Mouse (Mus musculus): Measurements from ENCODE around the gene Icam5. TPM values are rescaled to one million over a fixed set of nuclear protein-coding genes. Genes with fewer than 3 reads are reported as not detected.
"Not testable (repeated sequence)": the region's sequence is repeated elsewhere in the genome, so short reads cannot be mapped to it uniquely, and the experiment has no call there.

Icam5 gene
- polyA plus RNA-seq, 1 experiment from 2014 or later: 1.6 TPM

GRCm38 (mm10) chr9:21010939-21011541, 20.8 kb upstream of the Icam5 start:
- not testable (repeated sequence) for H3K4me1 ChIP-seq (ENCODE audit: control insufficient read depth, insufficient read depth, low read length); H3K4me2 ChIP-seq (ENCODE audit: low read depth, low read length); H3K9ac ChIP-seq (replicated peaks; ENCODE audit: low read depth, low read length); H3K9me3 ChIP-seq (ENCODE audit: control insufficient read depth, low read length); ATAC-seq (ENCODE audit: low read depth); H3K4me3 ChIP-seq (ENCODE audit: low read depth, low read length); H3K27ac ChIP-seq (ENCODE audit: low read depth, low read length)
- H3K36me3 ChIP-seq (ENCODE audit: control insufficient read depth, insufficient read depth, low read length): peaks cover 22% of the 10 kb centered on the region; the same call in 1 of the 2 replicates
- H3K27me3 ChIP-seq (ENCODE audit: control insufficient read depth, insufficient read depth, low read length): peaks cover 12% of the 10 kb centered on the region
- 72% methylated on average over 9 of the region's 9 CpGs for WGBS

- Histone ChIP-seq H3K27ac (ENCODE audit: low read depth, low read length) (no peak overlapping the region), H3K9me3 (ENCODE audit: control insufficient read depth, low read length) (no peaks in the 10 kb centered on the region), H3K4me1 (ENCODE audit: control insufficient read depth, insufficient read depth, low read length) (no peaks in the 10 kb centered on the region), H3K9ac (replicated peaks; ENCODE audit: low read depth, low read length) (no peak overlapping the region), H3K27me3 (ENCODE audit: control insufficient read depth, insufficient read depth, low read length) (peaks cover 16% of the 10 kb centered on the region), H3K4me2 (ENCODE audit: low read depth, low read length) (no peak overlapping the region), H3K4me3 (ENCODE audit: low read depth, low read length) (no peak overlapping the region), H3K36me3 (ENCODE audit: control insufficient read depth, insufficient read depth, low read length) (peaks cover 17% of the 10 kb centered on the region; the same call in 1 of the 2 replicates)
- no peak for ATAC-seq (ENCODE audit: low read depth)
- WGBS: 70% methylated on average over 5 of the region's 5 CpGs
Observed at GRCm38 (mm10) chr9:21011846-21012312, 20.0 kb upstream of the Icam5 start.

DNA sequence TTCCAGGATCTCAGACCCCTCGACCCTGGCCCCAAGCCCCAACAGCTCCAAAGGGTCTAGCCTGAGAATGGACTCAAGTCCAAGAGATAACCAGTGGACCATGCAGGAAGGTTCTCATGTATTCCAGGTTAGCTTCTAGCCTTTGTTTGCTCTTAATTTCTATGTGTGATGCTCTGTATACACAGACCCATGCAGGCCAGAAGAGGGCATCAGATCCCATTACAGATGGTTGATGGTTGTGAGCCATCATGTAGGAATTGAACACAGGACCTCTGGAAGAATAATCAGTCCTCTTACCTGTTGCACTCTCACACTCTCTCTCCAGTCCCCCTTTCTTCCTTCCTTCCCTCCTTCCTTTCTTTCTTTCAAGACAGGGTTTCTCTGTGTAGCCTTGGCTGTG, 19.5 kb upstream of the Icam5 start:
- Histone ChIP-seq H3K4me2 (ENCODE audit: low read depth, low read length) (no peak overlapping the region), H3K27ac (ENCODE audit: low read depth, low read length) (no peak overlapping the region), H3K9me3 (ENCODE audit: control insufficient read depth, low read length) (no peaks in the 10 kb centered on the region), H3K4me1 (ENCODE audit: control insufficient read depth, insufficient read depth, low read length) (no peaks in the 10 kb centered on the region), H3K36me3 (ENCODE audit: control insufficient read depth, insufficient read depth, low read length) (peaks cover 14% of the 10 kb centered on the region; the same call in 1 of the 2 replicates), H3K4me3 (ENCODE audit: low read depth, low read length) (no peak overlapping the region), H3K9ac (replicated peaks; ENCODE audit: low read depth, low read length) (no peak overlapping the region), H3K27me3 (ENCODE audit: control insufficient read depth, insufficient read depth, low read length) (peaks cover 19% of the 10 kb centered on the region)
- ATAC-seq (ENCODE audit: low read depth): no peak
- WGBS: 33% methylated on average over 1 of the region's 1 CpGs

- peak overlapping the region; percentile 7; the same call in 1 of the 2 replicates for H3K4me3 ChIP-seq (ENCODE audit: low read depth, low read length)
Observed at GRCm38 (mm10) chr9:21014691-21015570, 16.9 kb upstream of the Icam5 start.

GRCm38 (mm10) chr9:21015571-21016130, 16.2 kb upstream of the Icam5 start, which contains the start of gene Icam1:
TSS of gene Icam1 (plus strand) at chr9:21015985.
- Histone ChIP-seq H3K27me3 (ENCODE audit: control insufficient read depth, insufficient read depth, low read length) (peaks cover 28% of the 10 kb centered on the region), H3K36me3 (ENCODE audit: control insufficient read depth, insufficient read depth, low read length) (no peaks in the 10 kb centered on the region), H3K4me2 (ENCODE audit: low read depth, low read length) (peak within 1 kb of the TSS; percentile 17; the same call in 1 of the 2 replicates), H3K4me1 (ENCODE audit: control insufficient read depth, insufficient read depth, low read length) (no peaks in the 10 kb centered on the region), H3K9ac (replicated peaks; ENCODE audit: low read depth, low read length) (0 out of 2 replicates have a peak within 1 kb of the TSS, but pooled peaks have one; percentile 11), H3K9me3 (ENCODE audit: control insufficient read depth, low read length) (no peaks in the 10 kb centered on the region), H3K4me3 (ENCODE audit: low read depth, low read length) (peak within 1 kb of the TSS; percentile 7; the same call in 1 of the 2 replicates), H3K27ac (ENCODE audit: low read depth, low read length) (no peak within 1 kb of the TSS)
- ATAC-seq (ENCODE audit: low read depth): peak; percentile 41
- under 1% methylated on average over 30 of the region's 30 CpGs for WGBS

More at GRCm38 (mm10) chr9:21014691-21015570, 16.9 kb upstream of the Icam5 start:
- no peak overlapping the region for H3K9ac ChIP-seq (replicated peaks; ENCODE audit: low read depth, low read length)
- peak overlapping the region; percentile 17; the same call in 1 of the 2 replicates for H3K4me2 ChIP-seq (ENCODE audit: low read depth, low read length)
- H3K9me3 ChIP-seq (ENCODE audit: control insufficient read depth, low read length): no peaks in the 10 kb centered on the region
- 1% methylated on average over 28 of the region's 29 CpGs for WGBS
- no peak overlapping the region for H3K27ac ChIP-seq (ENCODE audit: low read depth, low read length)
- H3K4me1 ChIP-seq (ENCODE audit: control insufficient read depth, insufficient read depth, low read length): no peaks in the 10 kb centered on the region
- ATAC-seq (ENCODE audit: low read depth): no peak
- H3K36me3 ChIP-seq (ENCODE audit: control insufficient read depth, insufficient read depth, low read length): no peaks in the 10 kb centered on the region
- peaks cover 28% of the 10 kb centered on the region for H3K27me3 ChIP-seq (ENCODE audit: control insufficient read depth, insufficient read depth, low read length)

DNA sequence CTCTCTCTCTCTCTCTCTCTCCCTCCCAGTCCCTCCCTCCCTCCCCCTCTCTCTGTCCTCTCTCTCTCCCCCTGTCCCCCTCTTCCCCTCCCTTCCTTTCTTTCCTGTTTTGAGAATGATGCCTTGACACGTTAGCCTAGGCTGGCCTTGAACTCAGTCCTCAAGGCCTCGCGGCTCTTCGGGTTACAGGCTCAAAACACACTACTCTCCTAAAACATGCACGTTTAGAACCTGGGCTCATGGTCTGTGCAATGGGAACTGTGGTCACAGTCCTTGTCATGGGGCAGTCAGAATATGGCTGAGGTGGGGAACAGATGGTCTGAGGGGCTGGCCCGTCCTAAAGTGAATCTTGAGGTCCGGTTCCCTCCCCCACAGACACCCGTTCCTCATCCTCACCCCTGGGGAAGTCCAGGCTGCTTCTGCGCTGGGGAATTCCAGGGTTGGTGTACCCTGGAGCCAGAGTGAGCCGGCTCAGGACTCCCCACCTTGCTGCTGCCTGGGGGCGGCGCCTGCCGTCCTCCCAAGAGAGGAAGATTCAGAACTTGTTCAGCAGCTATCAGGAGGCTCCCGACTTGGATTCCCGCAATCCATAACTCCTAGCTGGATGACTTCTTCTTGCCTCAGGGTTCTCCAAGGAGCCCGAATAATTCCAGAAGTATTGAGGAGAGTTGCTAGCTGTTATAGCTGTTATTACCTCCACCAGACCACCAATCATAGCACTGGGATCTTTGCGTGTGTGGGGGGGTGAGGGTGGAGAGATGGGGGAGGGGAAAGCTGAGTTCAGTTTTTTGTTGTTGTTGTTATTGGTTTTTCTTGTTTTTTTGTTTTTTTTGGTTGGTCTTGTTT, 15.3 kb upstream of the Icam5 start:
- no peak overlapping the region for H3K4me2 ChIP-seq (ENCODE audit: low read depth, low read length)
- H3K4me3 ChIP-seq (ENCODE audit: low read depth, low read length): no peak overlapping the region
- H3K9ac ChIP-seq (replicated peaks; ENCODE audit: low read depth, low read length): no peak overlapping the region
- no peak for ATAC-seq (ENCODE audit: low read depth)
- no peaks in the 10 kb centered on the region for H3K4me1 ChIP-seq (ENCODE audit: control insufficient read depth, insufficient read depth, low read length)
- H3K27me3 ChIP-seq (ENCODE audit: control insufficient read depth, insufficient read depth, low read length): peaks cover 28% of the 10 kb centered on the region
- H3K27ac ChIP-seq (ENCODE audit: low read depth, low read length): no peak overlapping the region
- H3K36me3 ChIP-seq (ENCODE audit: control insufficient read depth, insufficient read depth, low read length): no peaks in the 10 kb centered on the region
- WGBS: 8% methylated on average over 17 of the region's 17 CpGs
- H3K9me3 ChIP-seq (ENCODE audit: control insufficient read depth, low read length): no peaks in the 10 kb centered on the region

- Histone ChIP-seq H3K4me1 (ENCODE audit: control insufficient read depth, insufficient read depth, low read length) (no peaks in the 10 kb centered on the region), H3K4me3 (ENCODE audit: low read depth, low read length) (no peak overlapping the region), H3K4me2 (ENCODE audit: low read depth, low read length) (no peak overlapping the region), H3K9ac (replicated peaks; ENCODE audit: low read depth, low read length) (no peak overlapping the region), H3K27me3 (ENCODE audit: control insufficient read depth, insufficient read depth, low read length) (peaks cover 28% of the 10 kb centered on the region), H3K36me3 (ENCODE audit: control insufficient read depth, insufficient read depth, low read length) (no peaks in the 10 kb centered on the region), H3K9me3 (ENCODE audit: control insufficient read depth, low read length) (no peaks in the 10 kb centered on the region), H3K27ac (ENCODE audit: low read depth, low read length) (no peak overlapping the region)
- no peak for ATAC-seq (ENCODE audit: low read depth)
- 31% methylated on average over 4 of the region's 4 CpGs for WGBS
Observed at GRCm38 (mm10) chr9:21017177-21017575, 14.7 kb upstream of the Icam5 start.

GRCm38 (mm10) chr9:21018600-21018999, 13.3 kb upstream of the Icam5 start:
- Histone ChIP-seq H3K9ac (replicated peaks; ENCODE audit: low read depth, low read length) (no peak overlapping the region), H3K4me1 (ENCODE audit: control insufficient read depth, insufficient read depth, low read length) (no peaks in the 10 kb centered on the region), H3K9me3 (ENCODE audit: control insufficient read depth, low read length) (no peaks in the 10 kb centered on the region), H3K4me3 (ENCODE audit: low read depth, low read length) (no peak overlapping the region), H3K4me2 (ENCODE audit: low read depth, low read length) (no peak overlapping the region), H3K27ac (ENCODE audit: low read depth, low read length) (no peak overlapping the region), H3K36me3 (ENCODE audit: control insufficient read depth, insufficient read depth, low read length) (no peaks in the 10 kb centered on the region), H3K27me3 (ENCODE audit: control insufficient read depth, insufficient read depth, low read length) (peaks cover 28% of the 10 kb centered on the region)
- WGBS: 62% methylated on average over 2 of the region's 2 CpGs
- no peak for ATAC-seq (ENCODE audit: low read depth)

Data from neural tube, embryonic 14.5 days (tissue).